Mouse (Mus musculus) urinary bladder, postnatal 10 days (tissue): ENCODE data around the gene Dctn3.
A peak's percentile ranks its signal among the peaks of the same experiment; 100 is the strongest.
"Not testable (repeated sequence)": the region's sequence is repeated elsewhere in the genome, so short reads cannot be mapped to it uniquely, and the experiment has no call there.

ENCODE experiments used
- DNase-seq: peaks from one replicate; pipeline ENCODE4 v3.0.0; 2022; ENCODE audit warnings: low spot score

Dctn3 gene

GRCm38 (mm10) chr4:41722918-41723351 is at the start of gene Dctn3:
Gene Dctn3, minus strand, starts transcription at chr4:41723170.
- no peak for DNase-seq

DNA sequence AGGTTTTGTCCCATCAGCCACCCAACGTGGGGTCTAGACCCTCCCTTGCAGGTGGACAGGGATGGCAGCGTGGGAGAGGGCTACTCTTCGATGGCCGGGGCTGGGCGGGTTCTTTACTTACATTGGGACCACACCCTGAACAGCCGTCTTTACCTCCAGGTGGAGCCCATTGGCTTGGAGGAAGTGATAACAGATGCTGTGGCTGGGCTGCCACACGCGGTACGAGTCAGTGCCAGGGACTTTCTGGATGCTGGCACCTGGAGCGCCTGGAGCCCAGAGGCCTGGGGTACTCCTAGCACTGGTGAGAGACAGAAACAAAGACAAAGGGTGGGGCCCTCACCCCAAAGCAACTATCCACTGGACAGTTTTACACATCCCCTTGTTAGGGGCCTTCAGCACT is 44.3 kb upstream of the Dctn3 start:
- not testable (repeated sequence) for DNase-seq

GRCm38 (mm10) chr4:41763176-41763575 is 40.2 kb upstream of the Dctn3 start:
- DNase-seq = not testable (repeated sequence)

DNA sequence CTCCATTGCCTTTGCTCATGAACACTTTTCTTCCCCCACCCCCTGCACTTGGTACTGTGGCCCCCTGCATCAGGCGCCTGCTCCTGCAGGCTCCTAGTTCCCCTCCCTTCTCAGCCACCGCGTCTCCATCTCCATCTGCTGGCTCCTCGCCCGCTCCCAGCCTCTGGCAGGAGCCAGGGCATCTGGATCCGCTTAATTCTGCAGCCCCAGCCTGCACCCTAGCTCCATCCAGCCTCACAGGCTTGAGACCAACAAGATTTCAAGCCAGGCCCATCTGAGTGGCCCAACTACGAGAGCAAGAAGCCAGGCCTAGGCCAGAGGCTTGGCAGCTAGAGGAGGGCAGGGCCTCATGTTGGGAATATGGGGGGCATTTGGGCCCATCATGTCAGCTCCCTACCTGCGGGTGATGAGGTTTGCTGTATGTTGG is 39.7 kb upstream of the Dctn3 start:
- DNase-seq = not testable (repeated sequence)

DNA sequence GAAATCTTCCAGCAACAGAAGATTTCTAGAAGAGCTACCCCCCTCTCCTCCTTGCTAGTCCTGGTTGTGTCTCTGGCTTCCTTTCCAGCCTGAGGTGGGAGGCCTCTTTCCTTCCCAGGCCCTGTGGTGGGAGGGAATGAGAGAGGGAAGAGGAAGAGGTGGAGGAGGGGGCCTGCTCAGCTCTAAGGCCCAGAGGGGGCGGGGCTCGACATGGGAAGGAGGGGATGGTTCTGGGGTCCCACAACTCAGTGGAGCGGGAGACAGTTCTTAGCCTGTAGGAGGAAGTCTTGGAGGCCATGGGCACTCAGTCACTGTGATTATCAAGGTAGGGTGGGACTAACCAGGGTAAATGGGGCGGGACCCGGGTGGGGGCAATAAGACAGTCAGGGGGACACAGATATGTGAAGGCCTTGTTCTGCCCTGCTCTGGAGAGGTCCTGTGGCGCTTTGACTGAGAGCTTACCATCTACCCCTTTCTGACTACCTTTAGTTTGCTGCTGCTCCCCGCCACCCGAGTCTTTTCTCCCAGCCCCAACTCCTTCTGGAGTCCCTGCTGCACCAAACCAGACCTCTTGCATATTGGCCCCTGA is 39.2 kb upstream of the Dctn3 start:
- DNase-seq = no peak

GRCm38 (mm10) chr4:41761680-41762079 is 38.7 kb upstream of the Dctn3 start:
- no peak for DNase-seq

DNA sequence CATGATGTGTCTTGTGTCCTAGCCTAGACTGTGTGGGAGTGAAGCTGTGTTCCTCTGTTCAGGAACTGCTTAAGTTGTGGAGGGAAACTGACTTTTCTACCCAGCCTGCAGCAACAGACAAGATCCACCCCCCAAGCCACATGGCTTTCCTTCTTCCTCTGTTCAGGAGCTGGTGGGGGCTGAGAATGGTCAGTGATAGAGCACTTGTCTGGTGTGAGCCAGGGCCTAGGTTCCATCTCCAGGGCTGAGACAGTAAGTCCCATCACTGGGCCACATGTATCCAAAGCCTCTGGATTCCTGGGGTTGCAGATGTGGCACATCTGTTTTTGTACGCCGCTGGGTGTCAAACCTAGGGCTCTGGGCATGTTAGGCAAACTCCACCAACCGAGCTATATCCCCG is 37.9 kb upstream of the Dctn3 start:
- DNase-seq = no peak

DNA sequence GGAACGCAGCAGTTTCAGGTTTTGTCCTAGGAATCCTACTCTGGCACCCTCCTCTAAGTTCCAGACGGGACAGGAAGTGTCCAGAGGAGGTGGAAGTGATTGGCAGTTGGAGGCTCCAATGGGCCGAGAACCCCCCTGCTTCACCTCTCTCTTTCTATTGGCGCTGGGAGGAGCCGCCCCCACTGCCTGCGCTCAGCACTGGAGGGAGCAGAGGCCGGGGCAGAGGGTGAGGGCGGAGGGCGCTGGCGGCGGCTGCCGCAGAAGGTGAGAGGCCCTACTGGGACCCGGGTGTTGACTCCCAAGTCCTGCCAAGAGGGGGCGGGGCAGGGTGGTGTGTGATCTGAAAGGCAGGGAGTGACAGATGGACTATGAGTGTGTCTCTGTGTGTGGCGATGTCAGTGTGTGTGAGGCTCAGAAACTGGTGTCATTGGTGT is 37.3 kb upstream of the Dctn3 start:
- peak; percentile 73 for DNase-seq

GRCm38 (mm10) chr4:41759656-41760287 is 36.8 kb upstream of the Dctn3 start:
- no peak for DNase-seq

DNA sequence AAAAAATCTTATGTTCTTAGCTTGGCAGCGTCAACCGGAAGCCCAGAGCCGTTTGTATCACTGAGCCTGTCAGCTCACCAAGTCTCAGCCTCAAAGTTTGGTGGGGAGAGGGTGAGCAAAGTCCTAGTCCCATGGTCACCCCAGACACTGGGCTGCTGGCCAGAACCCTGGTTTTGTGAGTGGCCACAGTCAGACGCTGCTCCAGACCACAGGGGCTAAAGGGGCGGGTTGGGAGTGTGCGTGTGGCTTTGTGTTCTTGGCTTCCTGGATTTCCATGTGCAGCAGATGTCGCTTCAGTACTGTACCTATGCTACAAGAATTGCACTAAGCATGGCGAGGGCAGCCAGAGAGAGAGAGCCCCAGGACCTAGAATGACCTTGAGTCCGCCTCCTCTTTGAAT is 36.2 kb upstream of the Dctn3 start:
- DNase-seq = no peak

GRCm38 (mm10) chr4:41758701-41759100 is 35.7 kb upstream of the Dctn3 start:
- no peak for DNase-seq

GRCm38 (mm10) chr4:41758021-41758420 is 35.1 kb upstream of the Dctn3 start:
- no peak for DNase-seq

- DNase-seq = no peak
Measured at GRCm38 (mm10) chr4:41757321-41757720, 34.4 kb upstream of the Dctn3 start.

- no peak for DNase-seq
Measured at GRCm38 (mm10) chr4:41756440-41756839, 33.5 kb upstream of the Dctn3 start.

DNA sequence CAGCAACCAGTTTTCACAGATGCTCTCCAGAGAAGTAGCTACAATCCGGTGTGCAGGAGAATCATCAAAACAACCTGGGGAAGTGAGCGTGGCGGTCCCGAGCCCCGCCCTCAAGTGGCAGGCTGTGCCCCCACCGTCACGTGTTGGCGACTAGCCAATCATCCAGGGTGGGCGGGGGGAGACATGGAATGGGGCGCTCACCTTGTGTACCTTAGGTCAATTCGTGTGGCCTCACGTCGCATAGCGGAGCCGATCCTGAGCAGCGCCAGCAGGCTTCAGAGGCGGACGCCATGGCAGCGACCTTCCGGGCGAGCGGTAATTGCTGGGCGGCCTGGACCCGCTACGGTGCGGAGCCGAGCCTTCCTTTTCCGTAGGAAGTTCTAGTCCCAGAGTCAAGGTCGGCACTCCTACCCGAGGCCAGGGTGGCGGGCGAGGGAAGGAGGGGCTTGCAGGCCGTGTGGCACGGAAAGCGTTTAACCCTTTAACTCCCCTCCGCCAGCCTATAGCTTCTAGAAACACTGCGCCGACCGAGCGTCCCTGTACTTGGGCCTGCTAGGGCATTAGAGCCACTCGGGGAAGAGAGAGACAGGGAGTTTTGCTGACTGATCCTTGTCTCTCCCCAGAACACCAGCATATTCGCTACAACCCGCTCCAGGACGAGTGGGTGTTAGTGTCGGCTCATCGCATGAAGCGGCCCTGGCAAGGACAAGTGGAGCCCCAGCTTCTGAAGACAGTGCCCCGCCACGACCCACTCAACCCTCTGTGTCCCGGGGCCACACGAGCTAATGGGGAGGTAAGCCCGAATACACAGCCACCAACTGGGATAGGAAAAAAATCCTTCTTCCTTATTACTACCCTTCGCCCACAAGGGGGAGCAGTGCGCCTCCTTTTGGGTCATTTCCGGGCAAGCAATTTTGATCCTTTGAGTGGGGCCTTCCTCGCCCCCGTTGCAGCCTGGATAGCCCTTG is 32.7 kb upstream of the Dctn3 start, which contains the start of gene Sigmar1:
TSS of gene Sigmar1 (minus strand) at position 820 of the 968 bp plus-strand sequence.
- peak; percentile 39 for DNase-seq

GRCm38 (mm10) chr4:41754797-41755337 is 31.9 kb upstream of the Dctn3 start, which contains the start of gene Galt:
Gene Galt, plus strand, starts transcription at chr4:41755228.
- no peak for DNase-seq

GRCm38 (mm10) chr4:41745021-41745420 is 22.1 kb upstream of the Dctn3 start:
- DNase-seq = no peak

DNA sequence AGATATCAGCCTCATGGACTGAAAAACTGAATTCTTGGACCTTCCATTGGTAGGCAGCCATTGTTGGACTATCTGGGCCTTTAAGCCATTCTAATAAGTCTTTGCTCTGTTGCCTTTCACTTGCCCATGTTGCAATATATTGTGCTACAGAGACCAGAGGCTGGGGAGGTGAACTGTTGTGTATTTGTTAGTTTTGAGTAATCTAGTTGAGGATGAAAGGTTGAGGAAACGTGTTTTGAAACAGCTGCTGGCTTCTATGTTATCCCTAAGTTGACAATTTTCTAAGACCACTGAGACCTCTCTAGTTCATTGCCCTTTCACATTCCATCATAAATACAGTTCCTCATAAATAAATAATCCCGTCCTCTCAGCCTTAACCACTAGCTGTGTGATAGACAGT is 21.2 kb upstream of the Dctn3 start:
- DNase-seq = no peak

GRCm38 (mm10) chr4:41741158-41741560 is 18.2 kb upstream of the Dctn3 start:
- peak; percentile 63 for DNase-seq

DNA sequence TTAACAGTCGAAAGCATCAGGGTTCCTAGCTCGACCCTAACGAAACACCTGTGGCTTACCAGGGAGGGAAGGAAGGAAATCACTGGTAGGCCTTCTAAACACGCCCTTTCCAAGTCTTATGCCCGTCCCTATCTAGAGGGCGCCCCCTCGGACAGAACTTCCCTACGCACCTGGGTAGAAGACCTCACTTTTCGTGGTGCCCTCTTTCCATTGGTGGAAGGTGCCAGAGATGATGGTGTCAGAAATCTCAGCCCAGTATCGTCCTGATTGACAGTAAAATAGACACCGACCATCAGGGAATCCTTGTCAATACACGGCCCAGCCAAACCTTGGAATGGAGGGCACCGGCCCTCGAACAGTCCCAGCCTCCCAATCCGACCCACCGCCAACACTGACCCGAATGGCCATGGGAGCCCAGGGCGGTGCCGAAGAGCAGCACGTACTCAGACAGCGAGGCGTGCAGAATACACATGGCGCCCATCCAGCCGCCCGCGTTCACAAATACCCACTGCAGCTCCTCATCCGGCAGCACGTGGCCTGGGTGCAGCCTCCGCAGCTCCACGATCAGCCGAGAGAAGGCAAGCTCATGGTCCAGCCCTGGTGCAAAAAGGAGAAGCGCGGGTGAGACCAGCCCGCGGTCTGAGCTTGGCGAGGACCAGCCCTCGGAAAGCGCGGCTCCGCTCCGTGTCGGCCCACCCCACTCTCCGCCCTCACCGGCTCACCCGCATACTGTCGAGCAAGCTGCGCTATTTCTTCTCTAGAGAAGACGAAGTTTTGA is 17.6 kb upstream of the Dctn3 start:
- no peak for DNase-seq

- DNase-seq = no peak
Measured at GRCm38 (mm10) chr4:41739260-41739659, 16.3 kb upstream of the Dctn3 start.

- no peak for DNase-seq
Measured at GRCm38 (mm10) chr4:41738256-41738603, 15.3 kb upstream of the Dctn3 start.
